Mouse (Mus musculus) liver, adult 2 months (tissue): Measurements from ENCODE around the gene Themis3.

Experiments
- CTCF ChIP-seq: fragments of 200-500 bp; IDR thresholded peaks from 2 replicates; pipeline ENCODE4 v1.5.1; 2011; ENCODE audit warnings: low read depth, low read length, control low read depth
- POLR2A ChIP-seq: fragments of 200-500 bp; IDR thresholded peaks from 2 replicates; pipeline ENCODE4 v1.6.1; 2011; ENCODE audit warnings: low read length, control low read depth; ENCODE audit not compliant: insufficient read depth; ENCODE audit errors: extremely low read depth

DNA sequence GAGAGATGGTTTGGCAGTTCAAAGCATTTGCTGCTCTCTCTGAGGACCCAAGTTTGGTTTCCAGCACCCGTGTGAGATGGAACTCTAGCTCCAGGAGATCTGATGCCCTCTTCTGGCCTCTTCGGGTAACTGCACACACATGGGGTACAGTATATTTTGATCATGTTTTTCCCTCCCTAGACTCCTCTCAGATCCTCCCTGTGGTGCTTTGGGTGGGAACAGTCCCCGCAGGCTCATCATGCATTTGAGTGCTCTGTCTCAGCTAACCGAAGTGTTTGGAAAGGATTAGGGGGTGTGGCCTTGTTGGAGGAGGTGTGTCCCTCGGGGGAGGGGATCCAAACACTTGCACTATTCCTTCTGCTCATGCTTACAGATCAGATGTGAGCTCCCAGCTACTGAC lies 43.9 kb downstream of the Themis3 start:
- TF ChIP-seq CTCF (no peak), POLR2A (no peak)
